Mouse (Mus musculus) neutrophil, adult 5-6 weeks (primary cell): ENCODE results near the gene Prim2. TPM values are rescaled to one million over a fixed set of nuclear protein-coding genes. Genes with fewer than 3 reads are reported as not detected.

Experiments
- ATAC-seq: fragments of 151-379, 151-347 bp; 2 replicates; pipeline ENCODE4 v1.8.0; 2017; ENCODE audit warnings: mild to moderate bottlenecking, moderate TSS enrichment; ENCODE audit not compliant: insufficient number of reproducible peaks, poor library complexity, low FRiP score, severe bottlenecking; ENCODE audit errors: extremely low read depth
- total RNA-seq: library from RNA; stranded (forward); fragments of 200-1000 nt; gene quantifications from 2 replicates; pipeline ENCODE4 v1.2.3, GENCODE M21; 2017

Prim2 gene
- total RNA-seq, 1 experiment from 2014 or later = 12.1 TPM

GRCm38 (mm10) chr1:33458950-33459349 is 210.6 kb downstream of the Prim2 start:
- ATAC-seq = no peak

GRCm38 (mm10) chr1:33454251-33454650 is 215.3 kb downstream of the Prim2 start:
- no peak for ATAC-seq

GRCm38 (mm10) chr1:33453299-33453698 is 216.3 kb downstream of the Prim2 start:
- peak; percentile 19; the same call in 1 of the 2 replicates for ATAC-seq

- ATAC-seq = no peak
Measured at GRCm38 (mm10) chr1:33447179-33447578, 222.4 kb downstream of the Prim2 start.

GRCm38 (mm10) chr1:33436167-33436566 is 233.4 kb downstream of the Prim2 start:
- no peak for ATAC-seq

Other genes with a start within 250 kb of the Prim2 start
- 5.8 and 12.8 TPM in 2 replicates for gene Rab23, start 50.1 kb upstream of the Prim2 start, total RNA-seq
- gene Bag2, start 88.0 kb upstream of the Prim2 start, total RNA-seq = 2.1 TPM in 1 of 2 replicates, not detected in the other
- gene Zfp451, start 144.8 kb upstream of the Prim2 start, total RNA-seq = 23.2 and 25.3 TPM in 2 replicates
- 0.25 and 0.35 TPM in 2 replicates for gene Bend6, start 238.0 kb upstream of the Prim2 start, total RNA-seq
- 1.1 and 1.5 TPM in 2 replicates for gene Dst, start 238.4 kb upstream of the Prim2 start, total RNA-seq